Mouse (Mus musculus) retina, postnatal 1 day (tissue): ENCODE data around the gene Nudt13.

Experiments used
- DNase-seq: peaks from one replicate; pipeline ENCODE4 v3.0.0-alpha.2; 2012

Gene Nudt13

GRCm38 (mm10) chr14:20340866-20341265, 46.4 kb downstream of the Nudt13 start:
- no peak for DNase-seq

- DNase-seq, result no peak
Measured at GRCm38 (mm10) chr14:20345885-20346284, 51.4 kb downstream of the Nudt13 start.

GRCm38 (mm10) chr14:20347441-20347990, 53.0 kb downstream of the Nudt13 start:
- no peak for DNase-seq

- DNase-seq, result peak; percentile 99
Measured at GRCm38 (mm10) chr14:20347991-20348541, 53.6 kb downstream of the Nudt13 start, which contains the start of the genes Ecd and Fam149b. Gene Ecd (minus strand): TSS chr14:20348121. Gene Fam149b (plus strand): TSS chr14:20348162.

GRCm38 (mm10) chr14:20363230-20363629, 68.7 kb downstream of the Nudt13 start:
- no peak for DNase-seq
